Mouse (Mus musculus) G1E (cell line): ENCODE data around the gene Celf2.

ENCODE experiments used
- CTCF ChIP-seq: IDR thresholded peaks from 2 replicates; pipeline ENCODE4 v1.5.1; 2012; ENCODE audit warnings: low read depth, low read length, inconsistent platforms, mixed read lengths
- GATA1 ChIP-seq: IDR thresholded peaks from 2 replicates; pipeline ENCODE4 v1.6.1; 2012; ENCODE audit warnings: borderline replicate concordance, low read length, inconsistent platforms, mixed read lengths
- GATA2 ChIP-seq: IDR thresholded peaks from 2 replicates; pipeline ENCODE4 v1.6.1; 2012; ENCODE audit warnings: low read depth, low read length, inconsistent platforms, borderline replicate concordance
- POLR2AphosphoS5 ChIP-seq: IDR thresholded peaks from 2 replicates; pipeline ENCODE4 v1.6.1; 2012; ENCODE audit warnings: low read depth, low read length, inconsistent platforms; ENCODE audit not compliant: insufficient replicate concordance
- TAL1 ChIP-seq: conservative IDR thresholded peaks from 2 replicates; pipeline ENCODE4 v1.6.1; 2012; ENCODE audit warnings: low read depth, low read length, inconsistent platforms, mixed read lengths

GRCm38 (mm10) chr2:6505979-6506811 is 1003.2 kb downstream of the Celf2 start:
- TF ChIP-seq CTCF (no peak), POLR2AphosphoS5 (no peak), TAL1 (no peak), GATA1 (no peak), GATA2 (no peak)
